Mouse (Mus musculus): Measurements from ENCODE around the gene Olfr671. TPM values are rescaled to one million over a fixed set of nuclear protein-coding genes. Genes with fewer than 3 reads are reported as not detected.
"Not testable (repeated sequence)": the region's sequence is repeated elsewhere in the genome, so short reads cannot be mapped to it uniquely, and the experiment has no call there.

The Olfr671 gene
- total RNA-seq (2021), result not detected

DNA sequence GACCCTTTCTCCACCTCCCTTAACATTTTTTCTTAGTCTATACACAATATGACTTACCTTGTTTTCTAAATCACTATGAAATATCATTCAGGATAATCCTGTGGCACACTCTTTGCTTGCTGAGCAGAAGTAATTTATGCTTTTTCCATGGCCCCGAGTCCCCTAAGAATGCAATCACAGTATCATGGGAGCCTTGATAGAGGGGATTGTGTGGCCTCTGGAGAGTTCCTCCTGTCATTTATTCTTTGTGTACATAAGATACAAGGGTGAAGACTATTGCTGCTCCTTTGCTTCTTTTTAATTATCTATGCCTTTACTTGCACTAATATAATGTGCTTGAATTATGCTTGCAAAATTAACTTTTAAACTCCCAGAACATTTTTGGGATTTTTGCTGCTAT lies at the start of gene Olfr671:
Gene Olfr671 (minus strand): TSS at position 101 of the 400 bp plus-strand sequence.
- no peak for DNase-seq (ENCODE audit: low spot score in 2 of 2)
- intact Hi-C loops (cut with DNase I), result no loop called here

DNA sequence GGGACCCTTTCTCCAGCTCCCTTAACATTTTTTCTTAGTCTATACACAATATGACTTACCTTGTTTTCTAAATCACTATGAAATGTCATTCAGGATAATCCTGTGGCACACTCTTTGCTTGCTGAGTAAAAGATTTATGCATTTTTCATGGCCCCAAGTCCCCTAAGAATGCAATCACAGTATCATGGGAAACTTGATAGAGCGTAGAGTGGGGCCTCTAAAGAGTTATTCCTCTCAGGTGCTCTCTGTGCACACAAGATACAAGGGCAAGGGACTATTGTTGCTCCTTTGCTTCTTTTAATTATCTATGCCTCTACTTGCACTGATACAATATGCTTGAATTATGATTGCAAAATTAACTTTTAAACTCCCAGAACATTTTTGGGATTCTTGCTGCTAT lies 49.4 kb upstream of the Olfr671 start, which contains the start of gene Olfr675:
Gene Olfr675 (minus strand): TSS at position 101 of the 400 bp plus-strand sequence.
- DNase-seq (ENCODE audit: low spot score in 2 of 2), result no peak
- intact Hi-C loops (cut with DNase I), result no loop called here

DNA sequence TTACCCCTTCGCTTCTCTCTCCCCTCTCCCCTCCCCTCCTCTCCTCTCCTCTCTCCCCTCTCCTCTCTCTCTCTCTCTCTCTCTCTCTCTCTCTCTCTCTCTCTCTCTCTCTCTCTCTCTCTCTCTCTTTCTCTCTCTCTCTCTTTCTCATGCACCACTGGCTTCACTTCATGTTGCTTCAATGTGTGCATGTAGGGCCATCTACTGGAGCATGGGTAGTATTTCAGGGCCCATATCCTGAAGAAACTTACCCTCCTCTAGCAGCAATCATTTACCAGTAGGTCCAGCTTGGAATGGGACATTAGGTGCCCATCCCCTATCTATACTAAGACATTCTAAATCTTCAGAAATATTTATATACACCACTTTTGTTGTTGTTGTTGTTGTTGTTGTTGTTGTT lies 43.6 kb upstream of the Olfr671 start:
- no peak for DNase-seq (ENCODE audit: low spot score in 2 of 2)
- intact Hi-C loops (cut with DNase I), result no loop called here

DNA sequence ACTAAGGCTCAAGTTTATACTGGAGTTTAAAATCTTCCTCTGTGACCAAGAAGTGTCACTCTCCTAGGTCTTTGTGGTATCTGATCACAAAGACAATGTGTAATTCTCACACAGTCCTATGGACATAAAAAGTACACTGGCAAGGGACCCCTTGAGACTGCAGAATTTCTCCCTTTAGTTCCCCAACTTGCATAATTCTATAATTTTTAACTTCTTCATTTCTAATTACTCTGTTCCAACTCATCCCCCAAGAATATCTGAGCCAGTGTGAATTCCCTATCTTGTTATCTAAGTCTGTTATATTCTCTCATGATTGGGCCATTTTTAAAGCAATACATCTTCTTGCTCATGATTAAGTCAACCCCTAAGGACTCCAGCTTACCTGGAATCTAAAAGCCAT lies 23.0 kb upstream of the Olfr671 start, which contains the start of gene Olfr672:
Gene Olfr672 (minus strand): TSS at position 101 of the 400 bp plus-strand sequence.
- intact Hi-C loops (cut with DNase I), result no loop called here

DNA sequence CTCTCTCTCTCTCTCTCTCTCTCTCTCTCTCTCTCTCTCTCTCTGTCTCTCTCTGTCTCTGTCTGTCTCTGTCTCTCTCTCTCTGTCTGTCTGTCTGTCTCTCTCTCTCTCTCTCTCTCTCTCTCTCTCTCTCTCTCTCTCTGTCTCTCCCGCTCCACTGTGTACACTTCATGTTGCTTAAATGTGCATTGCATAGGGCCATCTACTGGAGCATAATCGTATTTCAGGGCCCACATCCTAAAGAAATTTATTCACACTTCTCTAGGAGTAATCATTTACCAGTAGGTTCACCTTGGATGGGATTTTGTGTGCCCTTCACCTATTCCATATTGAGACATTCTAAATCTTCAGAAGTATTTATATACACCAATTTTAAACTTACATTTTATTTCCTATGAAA lies 6.4 kb downstream of the Olfr671 start:
- DNase-seq (ENCODE audit: low spot score in 2 of 2); intact Hi-C loops (cut with DNase I): not testable (repeated sequence)

More for the DNA sequence above, 23.0 kb upstream of the Olfr671 start, which contains the start of gene Olfr672:
- no peak for DNase-seq (ENCODE audit: low spot score in 2 of 2)

DNA sequence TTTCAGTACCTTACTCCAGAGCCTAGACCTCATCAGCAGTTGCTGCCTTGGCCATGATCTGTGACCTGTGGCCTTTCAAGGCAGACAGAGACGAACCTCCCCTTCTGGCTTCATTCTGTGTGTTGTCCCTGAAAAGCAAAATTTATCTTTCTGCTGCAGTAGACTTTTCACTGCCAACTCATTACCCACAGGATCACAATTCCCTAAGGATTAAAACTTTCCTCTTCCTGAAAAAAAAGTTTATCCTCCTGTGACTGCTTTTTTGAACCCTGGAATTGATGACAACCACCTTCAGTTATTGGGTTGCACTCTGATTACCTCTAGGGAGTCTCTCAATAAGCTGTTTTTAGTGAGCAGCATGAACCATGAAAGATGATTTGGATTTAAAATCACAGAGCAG lies 16.4 kb downstream of the Olfr671 start, which contains the start of gene Olfr670:
Gene Olfr670 (minus strand): TSS at position 101 of the 400 bp plus-strand sequence.
- no peak for DNase-seq (ENCODE audit: low spot score in 2 of 2)
- intact Hi-C loops (cut with DNase I), result no loop called here

DNA sequence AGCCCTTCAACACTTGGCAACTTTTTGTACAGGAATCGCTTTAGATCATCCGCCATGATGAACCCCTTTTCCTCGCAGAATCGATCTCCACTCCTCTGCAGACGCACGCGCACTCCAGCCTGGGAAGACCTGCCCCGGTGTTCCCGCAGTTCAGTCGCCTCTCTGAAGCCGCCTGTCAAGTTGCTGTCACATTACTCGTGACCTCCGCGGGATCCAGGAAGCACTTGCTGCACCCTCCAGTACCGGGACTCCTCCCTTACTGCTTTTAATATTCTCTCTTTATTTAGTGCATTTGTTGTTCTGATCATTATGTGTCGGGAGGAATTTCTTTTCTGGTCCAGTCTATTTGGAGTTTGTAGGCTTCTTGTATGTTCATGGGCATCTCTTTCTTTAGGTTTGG lies 28.7 kb downstream of the Olfr671 start:
- intact Hi-C loops (cut with DNase I); DNase-seq (ENCODE audit: low spot score in 2 of 2): not testable (repeated sequence)

DNA sequence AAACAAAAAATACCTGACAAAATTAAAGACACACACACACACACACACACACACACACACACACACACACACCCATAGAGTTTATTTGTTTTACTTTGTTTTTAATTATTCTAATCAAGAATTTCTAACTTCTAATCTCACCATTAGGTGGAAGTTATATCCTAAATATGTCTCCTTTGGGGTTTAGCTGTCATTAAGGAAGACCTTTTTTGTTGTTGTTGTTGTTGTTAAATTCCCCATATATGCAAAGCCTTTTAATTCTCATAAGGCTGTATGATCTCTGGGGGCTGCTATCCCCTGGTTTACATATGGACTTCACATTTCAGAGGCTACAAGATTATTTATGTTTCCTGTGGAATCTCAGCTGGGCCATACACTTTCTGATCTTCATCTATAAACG lies 45.0 kb downstream of the Olfr671 start, which contains the start of gene Olfr669:
Gene Olfr669 (plus strand): TSS at position 301 of the 400 bp plus-strand sequence.
- intact Hi-C loops (cut with DNase I), result no loop called here
- no peak for DNase-seq (ENCODE audit: low spot score in 2 of 2)

DNA sequence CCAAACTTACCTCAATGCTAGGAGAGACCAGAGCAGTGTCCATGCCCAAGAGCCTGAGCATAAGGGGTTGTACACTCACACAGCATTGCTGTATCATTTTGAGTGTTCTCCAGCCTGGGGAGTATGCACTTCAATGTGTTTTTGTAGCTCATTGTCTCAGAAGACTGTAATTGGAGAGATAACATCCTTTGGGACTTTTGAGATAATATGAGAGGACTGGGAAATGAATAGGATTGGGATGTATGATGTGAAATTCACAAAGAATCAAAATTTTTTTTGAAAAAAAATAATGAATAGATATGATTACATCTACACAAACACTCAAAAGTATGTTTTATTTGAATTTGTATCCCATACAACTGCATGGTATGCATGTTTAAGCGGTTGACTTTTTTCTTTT lies 51.0 kb downstream of the Olfr671 start, which contains the start of gene Olfr668:
Gene Olfr668 (minus strand): TSS at position 101 of the 400 bp plus-strand sequence.
- intact Hi-C loops (cut with DNase I), result no loop called here
- no peak for DNase-seq (ENCODE audit: low spot score in 2 of 2)

Other genes with a start within 250 kb of the Olfr671 start
- not detected for gene Usp17le, start 201.7 kb downstream of the Olfr671 start, total RNA-seq (2021)
- not detected for gene Usp17lb, start 136.5 kb downstream of the Olfr671 start, total RNA-seq (2021)
- gene Usp17la, start 122.1 kb downstream of the Olfr671 start, total RNA-seq (2021), result not detected
- not detected for gene Olfr665, start 101.1 kb downstream of the Olfr671 start, total RNA-seq (2021)
- gene Olfr666, start 83.2 kb downstream of the Olfr671 start, total RNA-seq (2021), result not detected
- not detected for gene Olfr667, start 57.6 kb downstream of the Olfr671 start, total RNA-seq (2021)
- not detected for gene Olfr668, start 51.1 kb downstream of the Olfr671 start, total RNA-seq (2021)
- gene Olfr669, start 44.9 kb downstream of the Olfr671 start, total RNA-seq (2021), result not detected
- not detected for gene Olfr670, start 16.5 kb downstream of the Olfr671 start, total RNA-seq (2021)
- not detected for gene Olfr672, start 22.9 kb upstream of the Olfr671 start, total RNA-seq (2021)
- not detected for gene Olfr675, start 49.3 kb upstream of the Olfr671 start, total RNA-seq (2021)
- not detected for gene Olfr676, start 53.6 kb upstream of the Olfr671 start, total RNA-seq (2021)
- gene Olfr677, start 72.2 kb upstream of the Olfr671 start, total RNA-seq (2021), result not detected
- not detected for gene Olfr678, start 85.3 kb upstream of the Olfr671 start, total RNA-seq (2021)
- gene Olfr679, start 102.1 kb upstream of the Olfr671 start, total RNA-seq (2021), result not detected
- not detected for gene Olfr680-ps1, start 113.7 kb upstream of the Olfr671 start, total RNA-seq (2021)
- gene Olfr681, start 137.7 kb upstream of the Olfr671 start, total RNA-seq (2021), result not detected
- gene Olfr683, start 167.9 kb upstream of the Olfr671 start, total RNA-seq (2021), result not detected
- not detected for gene Olfr684, start 184.5 kb upstream of the Olfr671 start, total RNA-seq (2021)
- not detected for gene Olfr685, start 206.9 kb upstream of the Olfr671 start, total RNA-seq (2021)
- gene Olfr686, start 228.4 kb upstream of the Olfr671 start, total RNA-seq (2021), result not detected